In the genomic region with DNA sequence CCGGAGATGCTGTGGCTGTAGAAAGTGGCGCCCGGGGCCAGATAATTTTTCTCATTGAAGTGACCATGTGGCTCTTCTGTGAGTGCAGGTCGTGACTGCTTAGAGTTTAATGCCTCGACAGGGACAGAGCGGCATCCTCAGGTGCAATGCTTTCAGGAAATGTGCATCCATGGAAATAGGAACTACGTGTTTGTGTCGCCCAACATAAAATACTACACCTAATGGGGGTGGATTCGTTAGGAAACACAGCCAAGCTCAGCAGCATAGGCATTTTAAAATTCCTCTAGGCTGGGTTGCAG, we compare ENCODE assay signal across 8 mouse cellular contexts. TPM values are rescaled to one million over a fixed set of nuclear protein-coding genes. Genes with fewer than 3 reads are reported as not detected.
DNase-seq lines count a peak whose midpoint lies in the region; ATAC-seq and TF ChIP-seq lines count a peak whose summit lies in the region.

No protein-coding gene starts in this region.

- H3K4me2 ChIP-seq in lung, embryonic 15.5 days, result peak overlapping the region; percentile 62
- H3K4me2 ChIP-seq in forebrain, postnatal 0 days (ENCODE audit: low read depth), result peak overlapping the region; percentile 57
- H3K4me2 ChIP-seq in limb, embryonic 13.5 days (replicated peaks), result peak overlapping the region; percentile 79
- peak overlapping the region; percentile 51 for H3K4me2 ChIP-seq in stomach, embryonic 14.5 days (replicated peaks; ENCODE audit: low read depth, low read length)

- 0% methylated on average over 9 of the region's 9 CpGs for WGBS in lung, embryonic 15.5 days
- 0% methylated on average over 9 of the region's 9 CpGs for WGBS in forebrain, postnatal 0 days
- WGBS in limb, embryonic 13.5 days, result under 1% methylated on average over 9 of the region's 9 CpGs
- 1% methylated on average over 9 of the region's 9 CpGs for WGBS in stomach, embryonic 14.5 days

- peaks cover 9% of the 10 kb centered on the region for H3K4me1 ChIP-seq in lung, embryonic 15.5 days
- peaks cover 13% of the 10 kb centered on the region; the same call in 1 of the 2 replicates for H3K4me1 ChIP-seq in forebrain, postnatal 0 days (ENCODE audit: insufficient read depth)
- H3K4me1 ChIP-seq in limb, embryonic 13.5 days, result peaks cover 21% of the 10 kb centered on the region
- 0 out of 2 replicates have a peak, but pooled peaks cover 3% of the 10 kb centered on the region for H3K4me1 ChIP-seq in stomach, embryonic 14.5 days (ENCODE audit: control insufficient read depth, insufficient read depth, low read length)

- H3K27me3 ChIP-seq in lung, embryonic 15.5 days, result no peaks in the 10 kb centered on the region
- no peaks in the 10 kb centered on the region for H3K27me3 ChIP-seq in forebrain, postnatal 0 days (ENCODE audit: insufficient read depth, low read length)
- H3K27me3 ChIP-seq in limb, embryonic 13.5 days, result no peaks in the 10 kb centered on the region
- H3K27me3 ChIP-seq in stomach, embryonic 14.5 days (ENCODE audit: control insufficient read depth, insufficient read depth, low read length), result no peaks in the 10 kb centered on the region

- ATAC-seq in lung, embryonic 15.5 days (ENCODE audit: borderline replicate concordance, extremely low read depth, low FRiP score, low TSS enrichment), result no peak
- ATAC-seq in forebrain, postnatal 0 days, result no peak
- ATAC-seq in limb, embryonic 13.5 days (ENCODE audit: low FRiP score, low read depth), result no peak
- ATAC-seq in stomach, embryonic 14.5 days (ENCODE audit: insufficient number of reproducible peaks, insufficient read depth, low FRiP score, low read depth), result no peak

- H3K27ac ChIP-seq in lung, embryonic 15.5 days, result peak overlapping the region; percentile 100
- H3K27ac ChIP-seq in forebrain, postnatal 0 days (ENCODE audit: low read depth, low read length), result peak overlapping the region; percentile 100
- H3K27ac ChIP-seq in limb, embryonic 13.5 days, result peak overlapping the region; percentile 99
- H3K27ac ChIP-seq in stomach, embryonic 14.5 days (ENCODE audit: low read length), result peak overlapping the region; percentile 99

- peak overlapping the region; percentile 92 for H3K4me3 ChIP-seq in lung, embryonic 15.5 days
- peak overlapping the region; percentile 91 for H3K4me3 ChIP-seq in forebrain, postnatal 0 days (ENCODE audit: low read depth, low read length)
- H3K4me3 ChIP-seq in limb, embryonic 13.5 days, result peak overlapping the region; percentile 89
- H3K4me3 ChIP-seq in stomach, embryonic 14.5 days (ENCODE audit: low read depth, low read length), result peak overlapping the region; percentile 89

- no peaks in the 10 kb centered on the region for H3K9me3 ChIP-seq in lung, embryonic 15.5 days
- no peaks in the 10 kb centered on the region for H3K9me3 ChIP-seq in forebrain, postnatal 0 days (ENCODE audit: low read length)
- no peaks in the 10 kb centered on the region for H3K9me3 ChIP-seq in limb, embryonic 13.5 days
- H3K9me3 ChIP-seq in stomach, embryonic 14.5 days (ENCODE audit: control insufficient read depth, low read depth, low read length), result no peaks in the 10 kb centered on the region

- H3K36me3 ChIP-seq in lung, embryonic 15.5 days, result no peaks in the 10 kb centered on the region
- no peaks in the 10 kb centered on the region for H3K36me3 ChIP-seq in forebrain, postnatal 0 days (ENCODE audit: insufficient read depth)
- H3K36me3 ChIP-seq in limb, embryonic 13.5 days, result no peaks in the 10 kb centered on the region
- H3K36me3 ChIP-seq in stomach, embryonic 14.5 days (ENCODE audit: control insufficient read depth, insufficient read depth, low read length), result no peaks in the 10 kb centered on the region

- peak; percentile 87 for DNase-seq in adrenal gland, postnatal 14 days
- DNase-seq in adrenal gland, postnatal 10 days, result no peak
- DNase-seq in lung, postnatal 25 days (ENCODE audit: low spot score), result no peak
- peak; percentile 70 for DNase-seq in forebrain, postnatal 0 days
- no peak for DNase-seq in spleen, postnatal 10 days (ENCODE audit: low spot score in 2 of 2)

- no peak; the same call in 1 of the 2 replicates for TF ChIP-seq CTCF in forebrain, postnatal 0 days (IDR thresholded peaks at IDR 0.05; ENCODE audit: low read depth)

- H3K9ac ChIP-seq in lung, embryonic 15.5 days, result peak overlapping the region; percentile 96
- H3K9ac ChIP-seq in forebrain, postnatal 0 days, result peak overlapping the region; percentile 96
- H3K9ac ChIP-seq in limb, embryonic 13.5 days, result peak overlapping the region; percentile 92
- H3K9ac ChIP-seq in stomach, embryonic 14.5 days (replicated peaks; ENCODE audit: low read depth, low read length), result peak overlapping the region; percentile 93

RNA-seq across cellular contexts. Expression of a gene that starts 1.1 kb away (rescaled TPM):
- 26.9 and 34.8 TPM in 2 replicates for total RNA-seq in adrenal gland, postnatal 14 days (2021)
- 10 to 100 TPM; 24.7 to 36.4 TPM for total RNA-seq in adrenal gland, postnatal 10 days (2021)
- polyA plus RNA-seq in lung, embryonic 15.5 days (2015; fragmentation: Nextera tagmentation; extraction: Ambion mirVana), result 17.3 and 18.1 TPM in 2 replicates
- total RNA-seq in forebrain, postnatal 0 days (2014; rRNA removed), result 111 and 152 TPM in 2 replicates
- polyA plus RNA-seq in forebrain, postnatal 0 days (2015; fragmentation: Nextera tagmentation; extraction: Ambion mirVana), result 16.9 and 22.7 TPM in 2 replicates
- 14.9 and 16.5 TPM in 2 replicates for polyA plus RNA-seq in limb, embryonic 13.5 days (2015; fragmentation: Nextera tagmentation; extraction: Ambion mirVana)
- 43.7 and 45.0 TPM in 2 replicates for polyA plus RNA-seq in stomach, embryonic 14.5 days (2014; fragmentation: Nextera tagmentation; extraction: Ambion mirVana)

Comparison
In these comparisons a context has a peak if more than half of its experiments do, and no peak if none do; other contexts are left out.
1. DNase-seq: peak in adrenal gland, postnatal 14 days (single experiment) and forebrain, postnatal 0 days (single experiment); none in adrenal gland, postnatal 10 days (single experiment), lung, postnatal 25 days (single experiment) and spleen, postnatal 10 days (0 of 2).
2. Peak in every context shown above with its lines, with median percentiles within 50 percentile points of each other: H3K27ac ChIP-seq, H3K4me2 ChIP-seq, H3K4me3 ChIP-seq and H3K9ac ChIP-seq.